Mouse (Mus musculus) kidney, postnatal 10 days (tissue): ENCODE results near the gene Gm38431.

Source experiments
- DNase-seq: peaks from one replicate; pipeline ENCODE4 v3.0.0; 2021; ENCODE audit warnings: mixed read lengths

Gene Gm38431

GRCm38 (mm10) chr9:21036666-21037065 is 55.1 kb downstream of the Gm38431 start:
- no peak for DNase-seq

- DNase-seq, result no peak
Observed at GRCm38 (mm10) chr9:21036161-21036560, 55.6 kb downstream of the Gm38431 start.

DNA sequence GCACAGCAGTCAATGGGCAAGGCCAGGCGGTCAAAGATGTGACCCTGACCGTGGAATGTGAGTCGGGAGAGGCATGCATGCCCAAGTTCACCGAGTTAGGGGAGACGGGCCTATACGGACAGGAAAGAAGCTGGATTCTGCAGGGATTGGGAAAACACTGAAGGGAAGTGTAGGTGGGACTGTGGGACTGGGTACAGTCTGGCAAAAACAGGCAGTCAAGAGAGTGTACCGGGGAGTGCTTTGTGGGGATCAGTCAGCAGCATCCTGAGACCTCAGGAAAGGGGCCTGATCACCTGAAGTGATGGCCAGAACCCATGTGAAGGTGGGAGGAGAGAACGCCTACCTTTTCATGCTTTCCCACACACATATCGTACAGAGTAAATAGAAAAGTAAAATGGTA is 56.2 kb downstream of the Gm38431 start:
- no peak for DNase-seq

- peak; percentile 58 for DNase-seq
Observed at GRCm38 (mm10) chr9:21034481-21035085, 57.2 kb downstream of the Gm38431 start.

GRCm38 (mm10) chr9:21033136-21033535 is 58.7 kb downstream of the Gm38431 start:
- DNase-seq, result peak; percentile 93

- DNase-seq, result no peak
Observed at GRCm38 (mm10) chr9:21032491-21032890, 59.3 kb downstream of the Gm38431 start.

- DNase-seq, result no peak
Observed at GRCm38 (mm10) chr9:21031896-21032351, 59.9 kb downstream of the Gm38431 start, which contains the start of gene Icam5. Gene Icam5 (plus strand): TSS chr9:21032073.

DNA sequence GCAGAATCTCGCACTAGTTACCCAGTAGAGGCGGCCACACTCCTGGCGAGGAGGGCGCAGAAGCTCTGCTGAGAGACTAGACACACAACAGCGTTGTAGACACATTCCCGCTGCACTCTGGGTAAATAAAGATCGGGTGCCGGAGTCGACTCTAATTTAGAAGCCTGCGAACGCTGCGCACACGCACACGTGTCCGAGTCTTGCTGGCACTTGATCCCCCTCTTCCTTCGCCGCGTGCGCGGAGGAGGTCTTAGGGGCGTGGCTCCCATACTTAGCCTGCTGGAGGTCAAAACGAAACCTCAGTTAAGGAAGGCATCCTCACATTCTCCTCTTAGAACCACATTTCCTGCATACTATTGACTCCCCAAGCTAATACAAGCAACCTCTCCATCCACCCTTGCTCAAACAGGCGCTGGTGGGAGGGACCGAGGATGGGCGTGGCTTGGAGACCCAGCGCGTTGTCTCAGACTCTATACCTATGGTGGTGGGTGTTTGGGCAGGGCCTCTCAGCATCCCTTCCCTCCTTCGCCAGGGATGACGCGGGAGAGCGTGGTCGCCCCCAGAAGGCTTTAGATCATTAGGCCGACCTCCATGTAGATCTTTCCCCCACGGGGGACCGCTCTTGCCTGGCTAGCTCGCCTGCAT is 60.4 kb downstream of the Gm38431 start:
- peak; percentile 73 for DNase-seq

GRCm38 (mm10) chr9:21030781-21031250 is 61.0 kb downstream of the Gm38431 start:
- peak; percentile 95 for DNase-seq

DNA sequence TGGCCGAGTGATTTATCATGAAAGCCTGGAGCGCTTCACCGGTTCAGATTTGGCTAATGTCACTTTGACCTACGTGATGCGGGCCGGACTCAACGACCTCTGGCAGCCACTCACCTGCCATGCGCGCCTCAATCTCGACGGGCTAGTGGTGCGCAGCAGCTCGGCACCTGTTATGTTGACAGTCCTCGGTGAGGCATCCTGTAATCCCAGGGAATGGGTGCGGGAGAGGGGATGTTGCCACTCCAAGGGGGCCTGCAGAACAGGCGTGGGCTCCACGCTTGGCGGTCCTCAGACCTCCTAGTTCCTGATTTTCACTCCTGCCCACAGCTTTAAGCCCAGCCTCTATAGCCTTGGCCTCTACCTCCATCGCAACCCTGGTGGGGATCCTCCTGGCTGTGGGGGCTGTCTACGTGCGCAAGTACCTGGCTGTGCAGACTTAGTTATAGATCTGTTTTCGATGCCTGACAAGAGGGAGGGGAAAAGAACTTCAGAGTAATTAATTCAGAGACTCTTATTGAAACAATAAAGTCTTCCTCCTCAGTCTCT is 61.7 kb downstream of the Gm38431 start:
- no peak for DNase-seq

DNA sequence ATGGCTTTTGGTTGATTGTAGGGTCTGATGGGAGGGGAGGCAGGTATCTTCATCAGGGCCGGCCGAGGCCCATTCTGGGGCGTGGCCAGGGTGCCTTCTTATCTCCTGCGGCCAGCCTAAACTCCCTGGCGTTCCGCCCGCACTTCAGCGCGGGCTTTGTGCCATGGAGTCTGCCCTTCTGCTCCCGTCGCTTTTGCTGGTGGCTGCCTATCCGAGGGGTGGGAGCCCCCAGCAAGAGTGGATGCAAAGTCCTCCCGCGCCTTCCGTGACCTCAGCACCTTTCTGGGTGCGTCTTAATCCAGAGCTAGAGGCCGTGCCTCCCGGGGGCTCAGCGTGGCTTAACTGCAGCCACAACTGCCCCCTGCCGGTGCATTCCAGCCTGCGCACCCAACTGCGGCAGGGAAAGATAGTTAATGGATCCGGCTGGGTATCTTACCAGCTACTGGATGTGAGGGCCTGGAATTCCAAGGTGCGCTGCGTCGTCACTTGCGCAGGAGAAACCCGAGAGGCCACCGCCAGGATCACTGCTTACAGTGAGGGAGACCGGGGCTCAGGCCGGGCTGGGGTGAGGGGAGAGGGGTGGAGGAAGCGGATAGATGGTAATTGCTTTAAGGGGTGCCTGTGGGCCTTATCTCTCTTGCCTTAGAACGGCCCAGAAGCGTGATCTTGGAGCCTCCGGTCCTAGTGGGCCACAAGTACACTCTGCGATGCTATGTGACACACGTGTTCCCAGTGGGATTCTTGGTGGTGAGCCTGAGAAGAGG is 62.3 kb downstream of the Gm38431 start, which contains the start of gene Icam4:
Icam4 (plus strand) TSS at position 83 of the 764 bp plus-strand sequence.
- DNase-seq, result peak; percentile 91

DNA sequence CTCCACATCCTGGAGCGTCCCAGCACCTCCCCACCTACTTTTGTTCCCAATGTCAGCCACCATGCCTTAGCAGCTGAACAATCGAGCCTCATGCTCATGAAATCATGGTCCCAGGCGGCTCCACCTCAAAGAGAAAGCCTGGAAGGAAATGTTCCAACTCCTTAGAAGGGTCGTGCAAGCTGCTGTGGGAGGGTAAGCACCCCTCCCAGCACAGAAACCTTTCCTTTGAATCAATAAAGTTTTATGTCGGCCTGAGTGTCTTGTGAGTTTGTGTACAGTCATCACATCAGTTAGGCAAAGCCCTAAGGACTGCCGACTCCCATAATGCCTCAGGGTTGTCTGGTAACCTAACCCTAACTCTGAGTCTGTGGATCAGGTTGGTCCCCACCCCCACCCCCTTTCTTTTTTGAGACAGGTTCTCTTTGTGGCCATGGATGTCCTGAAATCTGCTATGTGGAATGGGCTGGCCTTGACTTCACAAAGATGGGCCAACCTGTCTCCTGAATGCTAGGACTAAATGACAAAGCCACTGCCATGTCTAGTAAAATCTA is 63.2 kb downstream of the Gm38431 start:
- no peak for DNase-seq

- DNase-seq, result no peak
Observed at GRCm38 (mm10) chr9:21027774-21028290, 64.0 kb downstream of the Gm38431 start.

DNA sequence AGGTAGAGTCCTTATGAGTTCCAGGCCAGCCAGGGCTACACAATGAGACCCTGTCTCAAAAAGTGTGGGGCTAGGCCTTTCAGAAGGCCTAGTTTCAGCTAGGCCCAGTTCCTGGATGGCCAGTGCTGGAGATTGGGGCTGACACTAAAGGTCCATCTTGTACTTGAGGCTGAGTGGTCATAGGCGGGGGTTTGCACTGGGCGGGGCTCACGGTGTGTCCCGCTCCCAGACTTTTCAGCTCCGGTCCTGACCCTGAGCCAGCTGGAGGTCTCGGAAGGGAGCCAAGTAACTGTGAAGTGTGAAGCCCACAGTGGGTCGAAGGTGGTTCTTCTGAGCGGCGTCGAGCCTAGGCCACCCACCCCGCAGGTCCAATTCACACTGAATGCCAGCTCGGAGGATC is 64.9 kb downstream of the Gm38431 start:
- DNase-seq, result no peak

DNA sequence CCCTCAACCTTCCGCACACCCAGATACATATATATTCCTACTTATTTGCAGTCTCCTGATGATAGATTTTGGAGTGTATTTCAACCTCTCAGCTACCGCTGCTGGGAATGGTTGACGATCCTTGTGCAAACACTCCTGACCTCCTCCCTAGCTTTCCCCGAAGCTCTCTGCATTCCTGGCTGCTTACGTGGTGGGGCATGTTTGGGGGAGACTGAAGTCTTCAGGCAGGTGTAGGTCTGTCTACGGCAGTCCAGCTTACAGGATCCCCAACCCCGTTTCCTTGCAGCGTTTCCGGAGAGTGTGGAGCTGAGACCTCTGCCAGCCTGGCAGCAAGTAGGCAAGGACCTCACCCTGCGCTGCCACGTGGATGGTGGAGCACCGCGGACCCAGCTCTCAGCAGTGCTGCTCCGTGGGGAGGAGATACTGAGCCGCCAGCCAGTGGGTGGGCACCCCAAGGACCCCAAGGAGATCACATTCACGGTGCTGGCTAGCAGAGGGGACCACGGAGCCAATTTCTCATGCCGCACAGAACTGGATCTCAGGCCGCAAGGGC is 66.5 kb downstream of the Gm38431 start:
- no peak for DNase-seq

- no peak for DNase-seq
Observed at GRCm38 (mm10) chr9:21022726-21023125, 69.1 kb downstream of the Gm38431 start.

DNA sequence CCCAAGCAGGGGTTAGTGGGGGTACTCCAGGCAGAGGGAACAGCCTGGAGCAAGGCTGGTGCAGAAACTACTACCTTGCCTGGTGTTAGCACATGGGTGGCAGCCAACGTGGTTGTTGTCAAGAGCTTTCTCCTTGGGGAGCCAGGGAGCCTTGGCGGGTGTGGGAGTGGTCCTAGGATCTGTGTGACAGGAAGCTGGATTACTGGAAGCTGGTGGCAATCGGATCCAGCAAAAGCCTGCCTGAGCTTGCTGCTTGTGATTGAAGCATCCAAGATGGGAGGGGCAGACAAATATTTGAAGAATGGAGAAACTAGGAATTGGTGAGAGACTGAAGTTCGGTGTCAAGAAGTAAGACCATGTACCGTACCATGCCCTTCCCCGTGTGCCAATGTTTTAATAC is 69.5 kb downstream of the Gm38431 start:
- no peak for DNase-seq

- DNase-seq, result no peak
Observed at GRCm38 (mm10) chr9:21021363-21021762, 70.4 kb downstream of the Gm38431 start.

- DNase-seq, result no peak
Observed at GRCm38 (mm10) chr9:21018600-21018999, 73.2 kb downstream of the Gm38431 start.
